Mouse (Mus musculus): ENCODE measurements around the gene Lrsam1.

The Lrsam1 gene

DNA sequence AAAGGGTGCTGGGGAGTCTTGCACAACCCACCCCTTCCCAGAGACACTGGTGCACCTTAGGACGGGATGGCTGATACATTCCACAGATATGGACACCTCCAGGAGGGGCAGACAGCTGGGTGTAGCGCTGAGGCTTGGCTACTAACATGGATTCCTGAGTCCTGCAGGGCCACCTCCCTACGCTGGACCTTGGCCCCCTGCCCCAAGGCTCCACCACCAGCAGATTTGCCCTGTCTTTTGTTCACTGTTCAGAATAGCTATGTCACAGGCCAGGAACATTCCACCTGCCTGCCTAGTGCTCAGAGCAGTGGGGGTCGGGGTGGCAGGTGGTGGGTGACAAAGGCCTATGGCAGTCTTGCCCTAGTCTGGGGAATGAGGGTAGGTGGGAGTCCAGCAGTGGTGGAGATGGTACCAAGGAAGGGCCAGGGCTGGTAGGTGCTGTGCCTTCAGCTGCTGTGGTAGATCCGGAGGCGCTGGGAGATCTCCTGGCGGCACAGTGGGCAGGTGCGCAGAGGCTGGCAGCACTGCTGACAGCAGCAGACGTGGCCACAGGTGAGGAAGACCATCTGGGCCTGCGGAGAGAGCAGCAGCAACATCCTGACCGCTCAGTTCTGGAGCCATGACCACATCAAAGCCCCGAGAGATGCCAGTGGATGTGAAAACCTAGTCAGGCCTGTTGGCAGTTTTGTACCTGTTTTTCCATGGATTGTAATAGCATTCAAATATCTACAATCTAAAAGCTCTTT, 34.9 kb downstream of the Lrsam1 start:
- no peak for DNase-seq (ENCODE audit: low read depth, low spot score)

GRCm38 (mm10) chr2:32924306-32924844, 37.0 kb downstream of the Lrsam1 start:
- no peak for DNase-seq (ENCODE audit: low read depth, low spot score)

DNA sequence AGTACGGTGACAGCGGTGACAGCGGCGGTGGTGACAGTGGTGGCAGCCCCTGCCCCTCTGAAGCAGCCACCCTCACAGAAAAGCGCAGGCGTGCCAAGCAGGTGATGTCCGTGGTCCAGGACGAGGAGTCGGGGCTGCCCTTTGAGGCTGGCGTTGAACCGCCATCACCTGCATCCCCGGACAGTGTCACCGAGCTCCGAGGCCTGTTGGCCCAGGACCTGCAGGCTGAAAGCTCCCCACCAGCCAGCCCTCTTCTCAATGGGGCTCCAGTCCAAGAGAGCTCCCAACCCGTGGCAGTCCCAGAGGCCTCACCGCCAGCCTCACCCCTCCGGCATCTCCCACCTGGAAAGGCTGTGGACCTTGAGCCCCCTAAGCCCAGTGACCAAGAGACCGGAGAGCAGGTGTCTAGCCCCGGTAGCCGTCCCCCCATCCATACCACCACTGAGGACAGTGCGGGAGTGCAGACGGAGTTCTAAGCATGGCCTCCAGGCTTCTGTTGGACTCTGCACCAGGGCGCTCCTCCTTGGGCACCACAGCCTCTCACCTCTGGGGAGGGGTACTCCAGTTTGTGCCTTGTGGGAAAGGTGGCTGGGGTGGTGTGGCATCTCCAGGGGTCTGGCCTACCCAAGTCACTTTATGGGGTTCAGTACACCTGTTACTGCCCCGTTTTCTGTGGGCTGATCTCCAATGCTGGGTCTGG, 37.7 kb downstream of the Lrsam1 start:
- DNase-seq (ENCODE audit: low read depth, low spot score), result no peak

GRCm38 (mm10) chr2:32922564-32922963, 38.9 kb downstream of the Lrsam1 start:
- no peak for DNase-seq (ENCODE audit: low read depth, low spot score)

DNA sequence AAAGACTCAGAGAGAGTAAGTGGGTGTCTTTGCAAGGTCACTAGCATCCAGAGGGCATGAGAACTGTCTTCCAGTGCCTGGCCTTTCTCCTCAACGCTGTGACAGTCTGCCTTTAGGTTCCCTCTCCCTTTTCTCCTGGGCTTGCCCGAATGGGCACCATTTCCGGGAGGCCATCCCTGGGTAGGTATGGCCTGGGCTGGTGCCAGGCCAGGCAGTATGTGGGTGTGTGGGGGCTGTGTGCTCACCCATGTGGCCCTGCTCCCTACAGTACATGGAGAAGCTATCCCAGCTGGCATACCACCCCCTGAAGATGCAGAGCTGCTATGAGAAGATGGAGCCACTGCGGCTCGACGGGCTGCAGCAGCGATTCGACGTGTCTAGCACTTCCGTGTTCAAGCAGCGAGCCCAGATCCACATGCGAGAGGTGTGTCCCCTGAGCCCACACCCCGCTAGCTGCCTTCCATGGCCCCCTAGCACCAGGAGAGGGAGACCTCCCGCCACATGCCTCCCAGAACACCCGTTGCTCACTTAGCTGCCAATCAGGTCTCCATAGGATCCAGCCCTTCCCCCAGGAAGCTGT, 39.5 kb downstream of the Lrsam1 start:
- DNase-seq (ENCODE audit: low read depth, low spot score), result no peak

DNA sequence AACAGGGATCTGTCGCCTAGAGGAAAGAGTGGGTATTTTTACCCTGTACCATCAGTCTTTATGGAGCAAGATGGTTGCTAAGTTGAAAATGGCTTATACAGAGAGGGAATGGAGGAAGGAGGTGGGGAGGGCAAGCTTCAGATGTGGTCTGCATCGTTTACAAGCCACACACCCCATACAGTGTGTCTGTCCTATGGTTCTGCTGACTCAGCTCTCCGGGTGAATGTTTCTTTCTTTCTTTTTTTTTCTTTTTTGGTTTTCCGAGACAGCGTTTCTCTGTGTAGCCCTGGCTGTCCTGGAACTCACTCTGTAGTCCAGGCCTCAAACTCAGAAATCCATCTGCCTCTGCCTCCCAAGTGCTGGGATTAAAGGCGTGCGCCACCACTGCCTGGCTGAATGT, 40.2 kb downstream of the Lrsam1 start:
- DNase-seq (ENCODE audit: low read depth, low spot score), result no peak

DNA sequence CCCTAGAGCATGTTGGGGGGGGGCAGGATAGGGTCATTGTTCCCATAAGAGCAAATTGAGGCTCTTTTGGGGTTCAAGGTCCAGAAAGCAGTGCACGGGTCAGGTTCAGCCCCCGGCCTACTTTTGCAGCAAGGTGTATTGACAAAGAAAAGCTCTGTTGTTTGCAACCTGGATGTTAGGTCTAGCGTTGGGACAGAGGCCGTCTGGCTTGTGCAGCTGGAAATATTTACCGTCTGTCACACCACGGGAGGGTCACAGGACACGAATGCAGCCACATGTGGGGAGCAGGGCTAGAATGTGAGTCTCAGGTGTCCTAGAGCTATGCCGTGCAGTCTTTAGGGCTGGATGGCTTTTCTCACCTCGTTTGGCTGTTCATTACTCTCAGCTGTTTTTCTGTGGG, 43.0 kb downstream of the Lrsam1 start:
- DNase-seq (ENCODE audit: low read depth, low spot score), result no peak

GRCm38 (mm10) chr2:32917526-32917925, 43.9 kb downstream of the Lrsam1 start:
- DNase-seq (ENCODE audit: low read depth, low spot score), result no peak

DNA sequence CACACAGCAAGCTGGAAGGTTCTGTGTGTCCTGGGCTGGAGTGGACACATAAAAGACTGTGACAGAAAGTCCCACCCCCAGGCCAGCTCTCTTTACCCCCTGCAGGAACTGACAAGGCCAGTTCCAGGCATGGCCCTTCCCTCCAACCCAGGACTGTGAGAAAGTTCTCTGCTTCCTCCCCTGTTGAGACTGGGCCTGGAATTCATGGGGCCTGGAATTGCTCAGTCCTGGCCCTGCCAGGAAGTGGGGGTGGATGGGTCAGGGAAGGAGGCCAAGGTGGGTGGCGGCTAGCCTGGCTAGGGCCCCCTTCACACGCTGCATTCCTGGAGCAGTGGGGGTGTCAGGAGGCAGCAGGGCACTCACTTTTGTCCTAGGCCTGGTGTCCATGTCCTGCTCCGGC, 46.5 kb downstream of the Lrsam1 start:
- no peak for DNase-seq (ENCODE audit: low read depth, low spot score)

DNA sequence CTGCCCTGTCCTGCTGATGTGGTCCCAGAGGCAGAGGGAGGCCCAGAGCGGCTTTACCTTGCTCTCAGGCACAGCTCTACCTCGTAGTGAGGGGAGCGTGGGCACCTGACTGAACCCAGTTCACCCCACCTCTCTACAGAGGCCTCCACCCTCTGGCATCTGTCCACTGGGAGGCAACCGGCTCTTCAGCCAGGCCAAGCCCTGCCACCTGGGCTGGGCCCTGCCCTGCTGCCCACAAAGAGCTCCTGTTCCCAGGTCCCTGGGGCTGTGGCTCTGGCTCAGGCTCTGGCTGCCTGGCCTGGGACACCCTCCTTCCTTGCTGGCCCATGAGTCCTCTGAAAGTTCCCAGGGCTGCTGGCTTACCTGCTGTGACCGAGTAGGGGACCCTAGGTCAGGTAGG, 47.1 kb downstream of the Lrsam1 start:
- DNase-seq (ENCODE audit: low read depth, low spot score), result no peak

GRCm38 (mm10) chr2:32912210-32912804, 49.1 kb downstream of the Lrsam1 start:
- peak; percentile 59 for DNase-seq (ENCODE audit: low read depth, low spot score)

DNA sequence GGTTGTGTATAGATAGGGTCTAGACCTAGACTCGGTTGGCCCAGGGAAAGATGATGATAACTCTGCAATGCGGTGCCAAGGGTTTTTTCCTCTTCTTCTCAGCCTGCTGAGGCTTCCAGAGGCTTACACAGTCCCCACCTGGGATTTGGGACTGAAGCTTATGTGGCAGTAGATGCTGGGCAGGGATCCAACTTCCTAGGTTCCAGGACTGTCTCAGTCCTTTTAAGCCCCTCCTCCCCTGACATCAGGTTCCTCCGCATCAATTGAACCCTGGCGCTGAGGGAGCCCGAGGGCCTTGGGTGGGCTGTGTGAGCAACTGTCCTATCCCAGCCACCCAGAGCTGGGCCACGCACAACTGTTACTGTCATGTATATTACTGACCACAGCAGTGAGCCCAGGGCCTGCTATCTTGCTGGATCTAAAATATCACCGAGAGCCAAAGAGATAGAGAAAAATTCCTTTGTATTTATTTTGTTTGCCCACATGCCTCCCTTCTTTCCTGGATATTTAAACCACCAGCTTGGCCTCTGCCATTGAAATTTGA, 49.7 kb downstream of the Lrsam1 start:
- no peak for DNase-seq (ENCODE audit: low read depth, low spot score)

GRCm38 (mm10) chr2:32908796-32909195, 52.6 kb downstream of the Lrsam1 start:
- no peak for DNase-seq (ENCODE audit: low read depth, low spot score)

DNA sequence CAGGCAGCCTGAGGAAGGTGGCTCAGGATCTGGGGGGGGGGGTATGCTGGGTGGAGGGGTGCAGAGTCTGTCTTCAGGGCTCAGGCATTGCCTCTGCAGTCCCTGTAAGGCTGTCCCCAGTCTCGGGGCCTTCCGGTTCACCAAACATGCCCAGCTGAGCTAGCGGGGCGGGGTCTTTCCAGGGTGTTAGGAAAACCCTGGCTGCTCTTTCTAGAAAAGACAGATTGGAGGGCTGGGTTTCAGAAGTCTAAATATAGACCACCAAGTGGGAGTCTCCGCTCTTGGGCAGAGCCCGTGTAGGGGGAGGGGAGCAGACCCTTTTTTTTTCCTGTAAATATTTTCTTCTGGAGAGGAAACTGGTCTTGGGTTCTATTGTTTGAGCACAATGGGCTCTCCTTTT, 53.1 kb downstream of the Lrsam1 start:
- DNase-seq (ENCODE audit: low read depth, low spot score), result peak; percentile 65

DNA sequence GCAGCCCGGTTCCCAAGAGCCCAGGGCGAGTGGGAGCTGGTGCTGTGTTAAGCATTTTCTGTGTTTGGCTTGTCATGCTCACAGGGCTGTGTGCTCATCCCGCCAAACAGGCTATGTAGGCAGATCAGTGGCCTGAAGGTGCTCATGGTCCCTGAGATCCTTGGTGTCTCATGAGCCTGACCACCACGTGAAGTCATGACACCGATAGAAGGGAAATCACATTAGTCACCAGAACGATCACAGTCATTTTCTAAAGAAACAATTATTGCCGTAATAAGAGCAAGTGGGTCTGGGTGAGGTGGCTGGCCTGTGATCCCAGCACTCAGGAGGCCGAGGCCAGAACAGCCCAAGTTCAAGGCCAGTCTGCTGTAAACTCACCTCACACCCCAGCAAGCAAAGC, 54.0 kb downstream of the Lrsam1 start:
- no peak for DNase-seq (ENCODE audit: low read depth, low spot score)

DNA sequence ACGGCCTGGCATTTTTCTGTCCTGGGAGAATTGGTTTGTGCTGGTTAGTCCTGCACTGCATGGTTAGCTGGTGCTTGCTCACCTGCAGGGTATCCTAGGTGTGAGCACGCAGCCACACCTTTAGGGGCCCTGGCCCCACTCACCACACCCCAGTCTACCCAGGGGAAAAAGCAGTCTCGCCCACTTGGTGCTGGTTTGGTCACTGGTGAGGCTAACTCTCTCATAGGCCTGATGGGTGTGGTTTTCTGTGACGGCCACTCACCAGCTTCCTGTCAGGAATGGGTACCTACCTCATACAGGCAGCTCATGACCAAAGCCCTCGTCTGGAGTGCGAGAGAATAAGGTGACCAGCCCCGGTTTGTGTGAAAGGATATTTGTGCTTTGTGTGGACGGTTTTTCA, 56.1 kb downstream of the Lrsam1 start:
- no peak for DNase-seq (ENCODE audit: low read depth, low spot score)

DNA sequence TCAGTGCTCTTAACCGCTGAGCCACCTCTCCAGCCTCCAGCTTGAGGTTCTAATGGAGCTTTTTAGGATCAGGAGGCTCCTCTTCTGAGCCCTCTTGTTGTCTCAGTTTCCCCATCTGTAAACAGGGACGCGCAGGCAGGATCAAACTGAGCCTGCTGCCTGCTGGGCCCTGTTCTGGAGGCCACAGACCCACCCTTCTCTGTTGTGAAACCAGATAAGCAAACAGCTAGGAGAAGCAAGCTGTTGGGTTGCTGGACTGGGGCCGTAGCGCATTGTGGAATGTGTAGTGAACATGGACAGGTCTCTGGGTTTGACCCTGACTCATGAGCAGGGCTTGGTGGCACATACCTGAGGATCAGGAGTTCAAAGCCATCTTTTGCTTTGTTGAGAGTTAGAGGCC, 56.8 kb downstream of the Lrsam1 start:
- no peak for DNase-seq (ENCODE audit: low read depth, low spot score)

- DNase-seq (ENCODE audit: low read depth, low spot score), result no peak
Measured at GRCm38 (mm10) chr2:32903470-32903869, 57.9 kb downstream of the Lrsam1 start.

DNA sequence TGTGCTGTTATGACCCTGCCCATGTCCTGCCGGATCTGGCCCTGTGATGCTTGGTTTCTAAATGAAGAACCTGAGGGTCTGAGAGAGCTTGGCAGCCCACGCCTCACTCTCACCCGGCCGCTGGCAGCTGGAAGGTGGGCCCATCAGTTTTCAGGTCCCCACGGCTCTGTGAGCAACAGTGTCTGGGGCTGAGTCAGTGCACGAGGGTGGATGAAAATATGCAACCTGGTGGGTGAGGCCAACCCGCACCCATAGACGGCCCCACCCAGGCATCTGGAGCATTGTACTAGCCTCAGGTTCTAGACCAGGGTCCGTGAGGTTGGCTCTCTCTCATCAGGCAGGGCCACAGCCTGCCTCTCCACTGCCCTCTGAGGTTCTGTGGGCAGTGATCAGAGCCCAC, 59.3 kb downstream of the Lrsam1 start:
- no peak for DNase-seq (ENCODE audit: low read depth, low spot score)

DNA sequence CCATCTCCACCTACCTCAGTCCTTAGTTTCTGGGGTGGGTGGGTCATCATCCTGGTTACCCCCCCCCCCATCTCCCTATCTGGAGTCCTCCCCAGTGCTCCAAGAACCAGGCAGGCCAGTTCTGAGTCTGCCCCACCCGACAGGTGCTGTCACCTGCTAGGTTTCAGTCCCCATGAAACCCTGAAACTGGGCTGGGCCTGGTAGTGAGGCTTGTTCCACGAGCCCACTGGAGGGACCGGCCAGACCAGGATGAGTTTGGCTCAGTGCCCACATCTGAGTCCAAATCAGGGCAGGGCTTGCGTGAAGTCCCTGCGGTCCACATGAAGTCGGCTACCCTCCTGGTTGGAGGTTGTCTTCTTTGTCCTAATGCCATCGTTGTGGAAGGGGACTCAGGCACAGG, 62.4 kb downstream of the Lrsam1 start:
- no peak for DNase-seq (ENCODE audit: low read depth, low spot score)

GRCm38 (mm10) chr2:32896507-32897147, 64.8 kb downstream of the Lrsam1 start:
- DNase-seq (ENCODE audit: low read depth, low spot score), result no peak

All from brain, embryonic 18.5 days (tissue).